Mouse (Mus musculus) lung, postnatal 0 days (tissue): ENCODE measurements at regions not wholly inside any gene's neighbourhood (a gene's known extent, or its start where the extent isn't known, plus 50 kb on each side); places are given as distances from the start of the nearest gene placed in this dataset.
A peak's percentile ranks its signal among the peaks of the same experiment; 100 is the strongest.

Source experiments
- ATAC-seq: fragments of 200-750 bp; cut with Nextera tagmentation; 2 replicates; pipeline ENCODE4 v1.8.0; 2017; ENCODE audit warnings: moderate library complexity
- DNase-seq: peaks from one replicate; pipeline ENCODE4 v3.0.0-alpha.2; 2016; ENCODE audit warnings: low spot score
- H3K27ac ChIP-seq: fragments of 300-500 bp; sonication (generic); 2 replicates; pipeline ENCODE4 v1.5.1; 2014; ENCODE audit warnings: antibody characterized with exemption, mild to moderate bottlenecking, low read length, mixed read lengths
- H3K27me3 ChIP-seq: fragments of 300-500 bp; sonication (generic); replicated peaks from 2 replicates; pipeline ENCODE4 v1.6.1; 2014; ENCODE audit warnings: low read length, mixed read lengths; ENCODE audit not compliant: insufficient read depth
- H3K36me3 ChIP-seq: fragments of 300-500 bp; sonication (generic); 2 replicates; pipeline ENCODE4 v1.6.1; 2014; ENCODE audit warnings: low read length, mixed read lengths; ENCODE audit not compliant: insufficient read depth
- H3K4me1 ChIP-seq: fragments of 300-500 bp; sonication (generic); 2 replicates; pipeline ENCODE4 v1.6.1; 2014; ENCODE audit warnings: antibody characterized with exemption, low read depth, low read length, mixed read lengths; ENCODE audit not compliant: insufficient read depth
- H3K4me2 ChIP-seq: fragments of 300-500 bp; sonication (generic); replicated peaks from 2 replicates; pipeline ENCODE4 v1.6.1; 2014; ENCODE audit warnings: low read depth, mild to moderate bottlenecking, low read length, moderate library complexity, mixed read lengths
- H3K4me3 ChIP-seq: fragments of 300-500 bp; sonication (generic); 2 replicates; pipeline ENCODE4 v1.5.1; 2014; ENCODE audit warnings: low read depth, low read length
- H3K9ac ChIP-seq: fragments of 300-500 bp; sonication (generic); replicated peaks from 2 replicates; pipeline ENCODE4 v1.6.1; 2014; ENCODE audit warnings: low read depth, mild to moderate bottlenecking
- H3K9me3 ChIP-seq: fragments of 300-500 bp; sonication (generic); 2 replicates; pipeline ENCODE4 v1.6.1; 2016; ENCODE audit warnings: low read length, mixed read lengths
- CTCF ChIP-seq: IDR thresholded peaks from 2 replicates; pipeline ENCODE4 v1.5.1; 2016; ENCODE audit warnings: antibody characterized with exemption, mild to moderate bottlenecking
- EP300 ChIP-seq: IDR thresholded peaks from 2 replicates; pipeline ENCODE4 v1.6.1; 2016; ENCODE audit warnings: antibody characterized with exemption, mild to moderate bottlenecking, control low read depth
- WGBS: fragments of 180-500 bp; shearing (Covaris S2); extraction: QIAGEN DNeasy Blood & Tissue Kit; methylation state at CpG from one replicate; pipeline ENCODE4 v1.1.7; 2014; 5-methylcytosine and 5-hydroxymethylcytosine counted together

DNA sequence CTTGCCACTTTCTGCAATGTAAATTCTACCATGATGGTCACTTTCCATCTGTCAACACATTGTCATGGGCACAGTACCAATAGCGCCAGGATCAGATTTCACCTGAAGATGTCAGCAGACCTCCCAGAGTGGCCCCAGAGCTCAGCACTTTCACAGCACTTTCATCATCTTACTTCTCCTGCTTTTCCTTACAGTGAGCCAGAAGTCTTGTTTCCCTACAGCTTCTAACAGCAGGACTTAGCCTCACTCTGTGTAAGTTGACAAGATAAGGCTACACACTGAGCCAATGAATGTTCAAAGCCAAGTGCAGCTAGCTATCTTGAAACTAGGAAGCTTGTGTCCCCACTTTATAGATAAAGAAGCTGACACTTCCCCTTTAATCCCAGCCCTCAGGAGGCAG, 104.8 kb upstream of the Jade1 start:
- H3K4me1 ChIP-seq, result no peaks in the 10 kb centered on the region

GRCm38 (mm10) chr3:41444243-41444753, 111.2 kb upstream of the Jade1 start:
- Histone ChIP-seq H3K9me3 (no peaks in the 10 kb centered on the region), H3K4me1 (no peaks in the 10 kb centered on the region), H3K4me2 (no peak overlapping the region), H3K4me3 (no peak overlapping the region), H3K27ac (no peak overlapping the region), H3K36me3 (no peaks in the 10 kb centered on the region), H3K9ac (no peak overlapping the region), H3K27me3 (no peaks in the 10 kb centered on the region)
- no peak for TF ChIP-seq CTCF
- TF ChIP-seq EP300, result no peak
- DNase-seq, result no peak
- no peak for ATAC-seq
- 89% methylated on average over 9 of the region's 9 CpGs for WGBS

More for the DNA sequence above, 104.8 kb upstream of the Jade1 start:
- WGBS, result 43% methylated on average over 1 of the region's 1 CpGs
- H3K4me2 ChIP-seq, result no peak overlapping the region
- TF ChIP-seq CTCF, result no peak
- no peak overlapping the region for H3K27ac ChIP-seq
- DNase-seq (no peak), ATAC-seq (no peak)
- H3K9ac ChIP-seq, result no peak overlapping the region
- no peaks in the 10 kb centered on the region for H3K9me3 ChIP-seq
- H3K4me3 ChIP-seq, result no peak overlapping the region
- no peaks in the 10 kb centered on the region for H3K27me3 ChIP-seq
- H3K36me3 ChIP-seq, result no peaks in the 10 kb centered on the region

DNA sequence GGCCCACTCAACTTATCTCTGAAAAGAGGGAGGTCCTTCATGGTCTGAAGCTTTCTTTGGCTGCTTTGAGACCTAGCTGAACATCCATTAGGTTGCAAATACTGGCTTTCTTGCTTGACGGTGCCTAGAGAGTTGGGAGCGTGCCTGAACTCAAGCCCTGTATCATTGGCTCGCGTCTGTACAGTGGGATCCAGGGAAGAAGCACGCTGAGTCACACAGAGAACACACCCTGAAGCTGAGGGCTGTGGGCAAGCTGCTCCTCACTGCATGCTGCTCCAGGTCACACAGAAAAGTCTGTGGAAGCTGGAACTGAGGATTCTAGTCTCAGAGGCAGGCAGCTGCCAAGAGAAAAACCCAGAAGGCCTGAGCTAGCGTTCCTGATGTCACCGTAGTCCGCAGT, 119.3 kb upstream of the Jade1 start:
- no peaks in the 10 kb centered on the region for H3K36me3 ChIP-seq
- no peak overlapping the region for H3K9ac ChIP-seq
- TF ChIP-seq CTCF (no peak), EP300 (no peak)
- no peak overlapping the region for H3K27ac ChIP-seq
- no peaks in the 10 kb centered on the region for H3K27me3 ChIP-seq
- H3K4me3 ChIP-seq, result no peak overlapping the region
- WGBS, result 83% methylated on average over 8 of the region's 8 CpGs
- DNase-seq (no peak), ATAC-seq (no peak)
- H3K9me3 ChIP-seq, result no peaks in the 10 kb centered on the region
- H3K4me1 ChIP-seq, result no peaks in the 10 kb centered on the region
- no peak overlapping the region for H3K4me2 ChIP-seq

GRCm38 (mm10) chr3:41433106-41433505, 122.4 kb upstream of the Jade1 start:
- DNase-seq, result no peak
- no peaks in the 10 kb centered on the region for H3K4me1 ChIP-seq
- 39% methylated on average over 3 of the region's 3 CpGs for WGBS

GRCm38 (mm10) chr3:41432376-41432775, 123.2 kb upstream of the Jade1 start:
- DNase-seq (no peak), ATAC-seq (no peak)
- no peaks in the 10 kb centered on the region for H3K4me1 ChIP-seq
- no peak overlapping the region for H3K27ac ChIP-seq
- TF ChIP-seq EP300, result no peak
- TF ChIP-seq CTCF, result no peak
- WGBS, result 65% methylated on average over 5 of the region's 5 CpGs
- no peaks in the 10 kb centered on the region for H3K27me3 ChIP-seq
- H3K36me3 ChIP-seq, result no peaks in the 10 kb centered on the region
- H3K4me2 ChIP-seq, result no peak overlapping the region
- H3K9ac ChIP-seq, result no peak overlapping the region
- no peak overlapping the region for H3K4me3 ChIP-seq
- no peaks in the 10 kb centered on the region for H3K9me3 ChIP-seq

More at GRCm38 (mm10) chr3:41433106-41433505, 122.4 kb upstream of the Jade1 start:
- Histone ChIP-seq H3K4me3 (no peak overlapping the region), H3K9me3 (no peaks in the 10 kb centered on the region), H3K36me3 (no peaks in the 10 kb centered on the region), H3K27ac (no peak overlapping the region), H3K4me2 (no peak overlapping the region), H3K9ac (no peak overlapping the region), H3K27me3 (no peaks in the 10 kb centered on the region)
- TF ChIP-seq EP300 (no peak), CTCF (no peak)
- no peak for ATAC-seq

- peak; percentile 40; the same call in 1 of the 2 replicates for ATAC-seq
- Histone ChIP-seq H3K9ac (no peak overlapping the region), H3K27me3 (no peaks in the 10 kb centered on the region), H3K4me3 (no peak overlapping the region), H3K27ac (no peak overlapping the region), H3K9me3 (no peaks in the 10 kb centered on the region), H3K4me1 (no peaks in the 10 kb centered on the region), H3K4me2 (no peak overlapping the region), H3K36me3 (no peaks in the 10 kb centered on the region)
- TF ChIP-seq EP300, result no peak
- no peak for TF ChIP-seq CTCF
- 27% methylated on average over 3 of the region's 3 CpGs for WGBS
- DNase-seq, result peak; percentile 28
Observed at GRCm38 (mm10) chr3:41430191-41430590, 125.3 kb upstream of the Jade1 start.

- Histone ChIP-seq H3K4me1 (no peaks in the 10 kb centered on the region), H3K27ac (no peak overlapping the region), H3K4me3 (no peak overlapping the region), H3K4me2 (no peak overlapping the region), H3K36me3 (no peaks in the 10 kb centered on the region), H3K27me3 (no peaks in the 10 kb centered on the region), H3K9ac (no peak overlapping the region), H3K9me3 (no peaks in the 10 kb centered on the region)
- DNase-seq, result no peak
- no peak for TF ChIP-seq EP300
- no peak for TF ChIP-seq CTCF
- WGBS, result 81% methylated on average over 3 of the region's 3 CpGs
- ATAC-seq, result no peak
Observed at GRCm38 (mm10) chr3:41426946-41427345, 128.6 kb upstream of the Jade1 start.
